Mouse (Mus musculus) gastrocnemius, adult 8-10 months (tissue): ENCODE results near the gene Ulk1. TPM values are rescaled to one million over a fixed set of nuclear protein-coding genes. Genes with fewer than 3 reads are reported as not detected.
"Not testable (repeated sequence)": the region's sequence is repeated elsewhere in the genome, so short reads cannot be mapped to it uniquely, and the experiment has no call there.

Source experiments
- DNase-seq, 2 experiments: peaks; one replicate each; pipeline ENCODE4 v3.0.0; 2022; ENCODE audit warnings: low spot score in 2 of 2
- total RNA-seq, 4 experiments: library from RNA; stranded (reverse); gene quantifications; 2 replicates each; pipeline ENCODE4 v1.2.4; 2022

Gene Ulk1
- total RNA-seq, 4 experiments from 2014 or later = 46.3 to 64.6 (median 55.0) TPM

GRCm38 (mm10) chr5:110806154-110806553 lies 3.7 kb downstream of the Ulk1 start:
- no peak for DNase-seq

GRCm38 (mm10) chr5:110804012-110804743 lies 5.7 kb downstream of the Ulk1 start:
- DNase-seq = no peak

- DNase-seq = no peak
Measured at GRCm38 (mm10) chr5:110802809-110803208, 7.1 kb downstream of the Ulk1 start.

GRCm38 (mm10) chr5:110802186-110802585 lies 7.7 kb downstream of the Ulk1 start:
- peak in 1 of 2 experiments; percentile 51 for DNase-seq

GRCm38 (mm10) chr5:110801036-110801624 lies 8.8 kb downstream of the Ulk1 start:
- DNase-seq = no peak

- DNase-seq = peak in 1 of 2 experiments; percentile 3
Measured at GRCm38 (mm10) chr5:110797696-110798095, 12.2 kb downstream of the Ulk1 start.

GRCm38 (mm10) chr5:110794363-110794762 lies 15.5 kb downstream of the Ulk1 start:
- no peak for DNase-seq

- no peak for DNase-seq
Measured at GRCm38 (mm10) chr5:110788684-110789083, 21.2 kb downstream of the Ulk1 start.

GRCm38 (mm10) chr5:110786081-110786835 lies 23.6 kb downstream of the Ulk1 start:
- no peak for DNase-seq

- no peak for DNase-seq
Measured at GRCm38 (mm10) chr5:110783150-110783549, 26.7 kb downstream of the Ulk1 start.

- no peak for DNase-seq
Measured at GRCm38 (mm10) chr5:110781529-110782238, 28.2 kb downstream of the Ulk1 start.

- no peak for DNase-seq
Measured at GRCm38 (mm10) chr5:110780761-110781528, 29.0 kb downstream of the Ulk1 start.

- DNase-seq = peak; percentile 86 to 88
Measured at GRCm38 (mm10) chr5:110779998-110780760, 29.7 kb downstream of the Ulk1 start, which contains the start of gene Pus1. Pus1 (minus strand) TSS chr5:110780659.

- DNase-seq = no peak
Measured at GRCm38 (mm10) chr5:110779276-110779997, 30.5 kb downstream of the Ulk1 start.

GRCm38 (mm10) chr5:110778263-110778662 lies 31.6 kb downstream of the Ulk1 start:
- no peak for DNase-seq

- no peak for DNase-seq
Measured at GRCm38 (mm10) chr5:110776141-110776540, 33.8 kb downstream of the Ulk1 start.

- DNase-seq = no peak
Measured at GRCm38 (mm10) chr5:110774511-110774910, 35.4 kb downstream of the Ulk1 start.

GRCm38 (mm10) chr5:110772945-110773344 lies 37.0 kb downstream of the Ulk1 start:
- not testable (repeated sequence) for DNase-seq

GRCm38 (mm10) chr5:110770448-110771158 lies 39.3 kb downstream of the Ulk1 start, which contains the start of gene Ep400:
Ep400 (minus strand) TSS chr5:110770717.
- DNase-seq = peak; percentile 99
